Mouse (Mus musculus) left cerebral cortex, postnatal 25 days (tissue): ENCODE measurements at regions not wholly inside any gene's neighbourhood (a gene's known extent, or its start where the extent isn't known, plus 50 kb on each side); places are given as distances from the start of the nearest gene placed in this dataset.

Experiments used
- DNase-seq, 2 experiments: peaks; one replicate each; pipeline ENCODE4 v3.0.0; 2022; ENCODE audit warnings: low spot score in 2 of 2, mixed read lengths in 1 of 2
- intact Hi-C: fragments of 180-260 bp; cut with DNase I; formaldehyde crosslinking; loops from one replicate; pipeline ENCODE4 v1.15.1; 2025

DNA sequence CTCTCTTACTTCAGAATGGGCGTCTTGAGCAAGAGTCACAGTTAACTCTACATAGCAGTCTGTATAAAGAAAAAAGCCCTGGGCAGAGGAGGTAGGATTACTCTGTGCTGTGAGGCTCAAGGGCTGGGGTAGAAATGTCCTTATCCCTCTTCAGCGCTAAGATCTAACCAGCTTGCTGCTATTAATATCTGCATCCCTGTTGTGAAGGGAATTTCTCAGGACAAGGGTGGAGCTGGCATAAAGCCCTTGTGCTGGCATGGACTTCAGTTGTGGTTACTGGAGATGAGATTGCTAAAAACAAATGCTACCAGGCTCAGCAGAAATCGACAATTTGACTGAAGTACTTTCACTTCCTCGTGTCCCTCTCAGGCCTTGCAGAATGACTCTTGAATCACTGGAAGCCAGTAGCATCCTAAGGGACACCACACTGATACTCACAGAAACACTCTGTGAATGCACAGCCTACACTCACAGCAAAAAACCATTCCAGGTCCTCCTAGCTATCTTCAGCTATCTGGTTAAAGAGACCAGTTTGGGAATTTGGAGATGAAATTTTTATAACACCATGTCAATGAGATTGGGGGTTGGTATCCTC lies 185.1 kb upstream of the B3gat1 start:
- intact Hi-C loops: loop anchor here (5.0 kb wide), 2 partner anchors 84 to 194 kb away; no protein-coding TSS in a partner anchor
- DNase-seq: peak; percentile 15 to 59

- peak; percentile 11 to 22 for DNase-seq
- intact Hi-C loops: loop anchor here (5.0 kb wide), 2 partner anchors 83 to 193 kb away; no protein-coding TSS in a partner anchor
These were observed 184.4 kb upstream of the B3gat1 start for GRCm38 (mm10) chr9:26549118-26549517.

DNA sequence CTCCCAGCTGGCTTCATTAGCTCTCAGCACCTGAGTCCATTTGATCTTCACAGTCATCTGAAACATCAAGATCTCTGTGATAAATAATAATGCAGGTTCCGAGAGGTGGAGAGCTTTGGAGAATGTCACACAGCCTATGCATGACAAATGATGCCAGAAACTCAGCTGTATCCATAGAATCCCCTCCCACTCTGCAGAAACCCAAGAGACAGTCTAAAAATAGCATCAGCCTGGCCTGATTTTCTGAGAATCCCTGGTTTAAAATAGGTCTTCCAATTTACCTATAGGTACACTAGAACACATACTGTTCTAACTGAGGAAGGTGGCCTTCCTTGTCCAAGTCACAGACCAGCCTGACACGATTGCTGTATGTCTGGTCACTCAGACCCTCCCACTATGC lies 184.0 kb upstream of the B3gat1 start:
- intact Hi-C loops: loop anchor here (5.0 kb wide), 2 partner anchors 83 to 193 kb away; no protein-coding TSS in a partner anchor
- DNase-seq: peak; percentile 32 to 69

DNA sequence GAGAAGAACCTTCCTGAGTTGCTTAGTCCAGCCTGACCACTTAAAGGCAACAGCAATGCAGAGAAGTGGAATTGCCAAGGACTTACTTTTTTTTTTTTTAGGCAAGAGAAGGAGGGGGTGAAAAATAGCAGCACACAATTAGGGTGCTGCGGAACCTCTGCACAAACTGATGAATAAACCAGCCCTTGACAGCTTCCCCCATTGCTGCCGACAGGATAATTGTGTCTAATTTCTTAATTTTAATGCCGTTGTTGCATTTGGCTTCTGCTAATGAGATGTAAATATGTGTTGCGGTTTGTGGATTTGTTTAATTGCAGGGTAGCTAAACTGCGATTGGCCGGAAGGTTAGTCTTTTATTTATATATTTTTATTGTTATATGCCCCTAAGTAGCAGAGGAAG lies 157.5 kb upstream of the B3gat1 start:
- no peak for DNase-seq

GRCm38 (mm10) chr9:26601979-26602378 lies 131.5 kb upstream of the B3gat1 start:
- intact Hi-C loops: no loop called here
- peak in 1 of 2 experiments; percentile 36 for DNase-seq

More for the DNA sequence above, 157.5 kb upstream of the B3gat1 start:
- intact Hi-C loops: no loop called here

DNA sequence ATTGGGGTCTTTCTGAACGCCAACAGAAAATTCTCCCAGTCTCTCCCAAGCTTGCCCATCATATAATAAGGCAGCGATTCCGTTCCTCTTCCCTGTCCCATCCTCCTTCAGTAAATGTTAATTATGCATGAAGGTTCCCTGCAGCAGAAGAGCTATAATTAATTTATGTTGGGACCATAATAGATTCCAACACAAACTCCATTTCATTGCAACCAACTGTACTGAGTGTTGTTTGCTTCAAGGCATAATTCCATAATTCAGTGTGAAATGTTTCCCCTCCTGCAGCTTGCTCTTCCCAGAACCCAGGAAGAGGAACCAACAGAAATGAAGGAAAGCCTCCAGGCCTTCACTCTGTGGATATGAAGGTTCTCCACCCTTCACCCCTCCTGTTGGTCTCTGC lies 129.0 kb upstream of the B3gat1 start:
- intact Hi-C loops: loop anchor here (2.0 kb wide), 1 partner anchor 30 kb away; no protein-coding TSS in a partner anchor
- DNase-seq: peak in 1 of 2 experiments; percentile 47

DNA sequence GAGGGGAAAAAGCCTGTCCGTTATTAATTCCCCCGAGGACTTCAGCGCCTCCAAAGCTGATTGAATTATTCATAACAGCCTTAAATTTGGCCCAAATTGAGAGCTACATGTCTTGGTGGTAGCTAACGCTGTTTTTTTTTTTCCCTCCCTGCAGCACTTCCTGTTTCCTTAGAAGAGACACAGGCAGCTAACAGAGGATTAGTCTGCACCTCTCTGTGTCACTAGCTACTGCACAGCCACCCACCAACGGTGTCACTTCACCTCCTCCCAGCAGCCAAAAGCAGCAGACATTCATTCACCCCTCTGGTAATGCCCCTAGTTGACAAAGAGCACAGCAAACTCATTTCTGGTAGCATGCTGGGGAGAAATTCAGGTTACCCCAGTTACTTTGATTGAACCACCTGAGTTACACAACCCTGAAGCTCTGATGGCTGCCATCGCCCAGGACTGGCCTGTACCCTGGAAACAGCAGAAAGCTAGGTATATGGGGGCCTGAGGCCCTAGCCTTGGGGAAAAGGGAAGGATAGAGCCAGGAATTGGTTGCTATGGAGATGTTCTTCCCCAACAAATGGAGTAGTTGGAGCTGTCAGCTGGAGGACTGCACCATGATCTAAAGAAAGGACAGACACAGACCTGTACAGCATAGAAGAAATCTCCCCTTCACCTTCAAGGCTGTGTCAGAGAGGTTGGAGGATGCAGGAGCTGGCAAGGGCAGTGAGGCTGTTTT lies 121.7 kb upstream of the B3gat1 start:
- DNase-seq: peak; percentile 28 to 48
- intact Hi-C loops: no loop called here

DNA sequence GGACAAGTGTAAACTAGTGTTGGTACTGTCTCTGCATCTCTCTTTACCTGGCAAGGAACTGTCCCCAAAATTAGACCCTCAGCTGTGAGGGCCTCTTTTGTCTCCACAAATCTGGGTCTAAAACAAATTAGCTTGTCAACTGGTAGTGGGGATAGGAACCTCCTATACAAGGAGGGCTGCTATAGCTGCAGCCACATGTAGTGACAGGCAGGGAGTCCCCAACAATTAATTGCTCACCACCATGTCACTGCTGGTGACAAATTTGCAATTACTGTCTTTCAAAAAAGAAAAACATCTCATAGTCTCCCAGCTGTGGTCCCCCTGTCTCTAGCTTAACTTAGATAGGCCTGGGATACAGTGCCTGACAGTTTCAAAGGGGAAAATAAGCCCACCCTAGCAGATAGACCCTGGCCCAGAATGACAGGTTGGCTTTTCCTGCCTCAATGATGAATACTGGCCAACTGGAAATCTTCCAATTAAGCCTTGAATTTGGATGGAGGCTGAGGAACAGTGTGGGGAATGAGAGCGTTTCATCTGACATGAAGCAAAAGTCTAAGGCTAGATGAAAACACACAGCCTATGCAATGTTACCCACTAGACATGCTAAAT lies 110.6 kb upstream of the B3gat1 start:
- intact Hi-C loops: no loop called here

GRCm38 (mm10) chr9:26625171-26625937 lies 108.2 kb upstream of the B3gat1 start:
- peak in 1 of 2 experiments; percentile 34 for DNase-seq
- intact Hi-C loops: no loop called here

More for the DNA sequence above, 110.6 kb upstream of the B3gat1 start:
- no peak for DNase-seq

GRCm38 (mm10) chr9:26632891-26633650 lies 100.5 kb upstream of the B3gat1 start:
- peak; percentile 55 to 94 for DNase-seq
- intact Hi-C loops: loop anchor here (5.0 kb wide), 3 partner anchors 86 to 736 kb away; no protein-coding TSS in a partner anchor

DNA sequence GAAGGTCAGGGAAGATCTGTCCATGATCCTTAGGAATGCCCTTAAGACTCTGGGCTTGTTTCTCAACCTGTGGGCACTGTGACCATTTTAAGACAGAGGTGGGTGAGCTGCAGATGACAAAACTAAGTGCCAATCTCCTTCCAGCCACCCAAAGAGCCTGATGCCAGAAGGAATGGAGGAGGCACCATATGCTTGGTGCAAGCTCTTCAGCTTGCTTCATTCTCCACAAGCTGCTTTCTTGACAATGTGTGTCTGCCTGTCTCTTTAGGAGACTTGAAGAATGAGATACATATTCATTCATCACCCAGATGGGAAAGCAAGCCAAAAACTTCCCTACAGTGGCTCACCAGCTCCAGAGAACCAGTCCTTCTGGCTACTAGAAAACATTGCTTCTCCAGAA lies 98.3 kb upstream of the B3gat1 start:
- peak; percentile 71 to 96 for DNase-seq
- intact Hi-C loops: loop anchor here (1.0 to 2.0 kb wide), 5 partner anchors 30 to 371 kb away; no protein-coding TSS in a partner anchor

GRCm38 (mm10) chr9:26638586-26638985 lies 94.9 kb upstream of the B3gat1 start:
- no peak for DNase-seq
- intact Hi-C loops: no loop called here

- DNase-seq: no peak
- intact Hi-C loops: no loop called here
These were observed 91.2 kb upstream of the B3gat1 start for GRCm38 (mm10) chr9:26642302-26642701.

DNA sequence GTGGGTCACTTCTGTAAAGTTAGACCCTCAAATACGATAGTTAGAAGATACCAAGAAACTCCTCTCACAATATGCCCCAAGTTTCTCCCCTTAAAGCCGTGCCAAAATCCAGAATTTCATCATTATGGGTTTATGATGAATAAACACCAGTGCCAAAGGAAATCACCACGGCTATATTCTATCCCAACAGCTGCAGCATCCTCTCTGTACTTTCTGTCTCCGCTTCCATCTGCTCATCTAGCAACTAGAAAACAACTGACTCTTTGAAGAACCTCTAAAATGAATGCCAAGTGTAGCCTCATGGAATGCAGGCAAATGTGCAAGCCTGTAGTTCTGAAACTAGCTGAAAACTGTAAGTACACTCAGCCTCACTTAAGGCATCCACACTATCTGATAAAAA lies 90.7 kb upstream of the B3gat1 start:
- DNase-seq: peak; percentile 20 to 46
- intact Hi-C loops: no loop called here

DNA sequence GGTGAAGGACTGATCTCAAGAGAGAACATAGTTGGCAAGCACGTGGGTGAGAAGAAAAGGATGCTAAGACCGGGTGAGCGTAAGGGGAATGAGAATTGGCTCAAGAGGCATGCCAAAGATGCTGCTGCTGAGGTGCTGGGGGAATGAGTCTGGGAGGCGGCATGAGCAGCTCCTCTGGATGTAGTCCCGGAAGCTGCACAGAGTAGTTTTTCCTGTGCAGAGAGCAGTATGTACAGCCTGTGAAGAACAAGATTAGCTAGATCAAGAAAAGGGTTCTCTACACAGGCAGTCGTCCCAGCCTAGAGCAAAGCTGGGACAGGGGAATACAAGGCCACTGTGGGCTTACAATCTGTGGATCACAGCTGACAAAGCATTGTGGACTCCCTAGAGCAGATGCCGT lies 84.0 kb upstream of the B3gat1 start:
- intact Hi-C loops: no loop called here
- DNase-seq: peak in 1 of 2 experiments; percentile 62

DNA sequence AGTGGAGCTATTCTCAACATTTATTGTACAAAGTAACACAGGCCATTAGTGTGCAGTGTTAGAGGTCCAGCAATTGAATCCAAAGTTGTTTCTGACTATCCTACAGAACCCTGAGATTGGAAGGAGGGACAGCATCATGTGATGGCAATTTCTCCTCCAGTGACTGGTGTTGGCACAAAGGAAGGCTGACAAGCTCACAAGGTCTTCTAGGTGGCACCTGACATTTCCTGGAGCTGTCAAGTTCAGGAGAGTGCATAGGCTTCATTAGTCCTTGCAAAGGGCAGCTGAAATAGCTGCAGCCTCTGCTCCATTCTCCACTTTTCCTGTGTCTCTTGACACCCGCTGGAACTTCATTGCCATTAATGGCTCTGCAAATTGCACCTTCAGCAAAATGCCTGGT lies 80.6 kb upstream of the B3gat1 start:
- DNase-seq: no peak
- intact Hi-C loops: no loop called here

DNA sequence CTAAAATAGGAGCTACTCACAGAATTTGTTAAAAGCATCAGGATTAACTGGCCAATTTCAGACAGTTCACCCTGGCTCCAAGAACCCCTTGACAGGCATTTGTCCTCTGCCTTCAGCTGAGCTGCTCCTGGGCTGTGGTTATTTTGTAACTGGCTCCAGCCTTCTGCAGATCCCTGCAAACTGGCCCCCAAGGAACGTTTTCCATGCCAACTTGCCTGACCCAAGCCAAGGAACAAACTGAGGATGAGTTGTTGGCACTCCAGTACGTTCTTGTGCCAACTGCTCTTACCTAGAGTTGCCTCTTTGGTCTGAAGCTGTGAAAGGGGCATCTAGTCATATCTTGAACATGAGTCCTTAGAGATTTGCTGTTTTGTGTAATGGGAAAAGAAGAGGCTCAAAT lies 74.2 kb upstream of the B3gat1 start:
- no peak for DNase-seq
- intact Hi-C loops: no loop called here

DNA sequence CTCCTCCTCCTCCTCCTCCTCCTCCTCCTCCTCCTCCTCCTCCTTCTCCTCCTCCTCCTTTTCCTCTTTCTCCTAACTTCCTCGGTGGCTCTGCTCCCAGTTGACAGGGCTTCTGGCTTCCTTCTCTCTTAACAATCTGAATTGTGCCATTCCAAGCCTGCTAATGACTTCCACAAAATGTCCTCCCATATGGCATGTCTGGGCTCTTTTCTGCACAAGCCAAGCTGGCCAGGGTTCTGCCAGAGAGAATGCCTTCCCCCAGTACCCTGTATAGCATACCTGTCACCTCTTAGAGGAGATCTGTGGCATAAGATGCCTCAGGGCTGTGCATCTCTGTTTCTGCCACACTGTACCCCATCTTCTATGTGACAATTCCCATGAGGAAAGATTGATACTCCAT lies 70.0 kb upstream of the B3gat1 start:
- no peak for DNase-seq
- intact Hi-C loops: no loop called here

- intact Hi-C loops: no loop called here
- DNase-seq: no peak
These were observed 65.7 kb upstream of the B3gat1 start for GRCm38 (mm10) chr9:26667835-26668234.
